Mouse (Mus musculus) embryonic fibroblast, embryonic 13.5 days (primary cell): ENCODE measurements at regions not wholly inside any gene's neighbourhood (a gene's known extent, or its start where the extent isn't known, plus 50 kb on each side); places are given as distances from the start of the nearest gene placed in this dataset.

Experiments
- CTCF ChIP-seq: IDR thresholded peaks from 2 replicates; pipeline ENCODE4 v1.5.1; 2011; ENCODE audit warnings: mild to moderate bottlenecking, control low read depth, low read length, moderate library complexity, borderline replicate concordance; ENCODE audit not compliant: insufficient read depth
- POLR2A ChIP-seq: IDR thresholded peaks from 2 replicates; pipeline ENCODE4 v1.6.1; 2011; ENCODE audit warnings: low read depth, mild to moderate bottlenecking, control low read depth, low read length, moderate library complexity

DNA sequence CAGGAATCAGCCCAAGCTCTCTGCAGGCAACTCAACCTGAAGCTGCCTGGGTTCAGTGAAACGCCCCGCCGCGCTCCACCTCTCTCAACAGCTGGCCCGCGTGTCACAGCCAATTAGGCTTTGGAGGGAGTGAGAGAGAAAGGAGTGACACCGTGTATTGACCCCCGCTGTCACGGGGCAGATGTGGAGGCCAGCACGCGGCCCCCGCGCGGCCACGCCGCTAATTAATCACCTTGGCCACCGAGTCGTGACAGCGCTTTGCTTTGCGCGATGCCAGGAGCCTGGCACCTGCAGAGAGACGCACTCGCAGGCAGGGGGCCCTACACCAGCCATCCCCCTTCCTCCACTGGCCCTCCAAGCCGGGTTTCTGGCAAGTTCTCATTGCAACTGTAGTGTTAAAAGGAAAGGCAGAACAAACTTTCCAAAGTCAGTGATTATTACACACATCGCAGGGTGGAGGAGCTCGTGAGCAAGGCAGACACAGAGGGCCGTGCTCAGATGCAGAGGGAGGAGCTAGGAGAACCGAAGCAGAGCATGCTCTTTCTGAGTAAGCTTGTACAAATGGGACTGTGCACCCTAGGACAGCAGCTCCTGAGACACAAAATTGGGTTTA is 240.8 kb downstream of the Lmx1a start:
- no peak for TF ChIP-seq POLR2A
- peak; percentile 68; the same call in 1 of the 2 replicates for TF ChIP-seq CTCF
